Mouse (Mus musculus) small intestine, adult 2 months (tissue): Measurements from ENCODE around the gene Ryr2. TPM values are rescaled to one million over a fixed set of nuclear protein-coding genes. Genes with fewer than 3 reads are reported as not detected.

Experiments
- H3K27ac ChIP-seq: fragments of 200-500 bp; 2 replicates; pipeline ENCODE4 v1.5.1; 2012; ENCODE audit warnings: low read depth, low read length, control low read depth, inconsistent platforms; ENCODE audit not compliant: insufficient read depth
- H3K27me3 ChIP-seq: fragments of 200-500 bp; 2 replicates; pipeline ENCODE4 v1.6.1; 2012; ENCODE audit warnings: mild to moderate bottlenecking, moderate library complexity, low read length, inconsistent platforms; ENCODE audit not compliant: control insufficient read depth, insufficient read depth
- H3K36me3 ChIP-seq: fragments of 200-500 bp; 2 replicates; pipeline ENCODE4 v1.6.1; 2012; ENCODE audit warnings: mild to moderate bottlenecking, low read length, control low read depth, inconsistent platforms; ENCODE audit not compliant: control insufficient read depth, insufficient read depth
- H3K4me1 ChIP-seq: fragments of 200-500 bp; 2 replicates; pipeline ENCODE4 v1.6.1; 2012; ENCODE audit warnings: low read length, inconsistent platforms, mixed read lengths; ENCODE audit not compliant: control insufficient read depth, insufficient read depth, insufficient read length
- H3K4me3 ChIP-seq: fragments of 200-500 bp; 2 replicates; pipeline ENCODE4 v1.5.1; 2012; ENCODE audit warnings: low read depth, mild to moderate bottlenecking, control low read depth, inconsistent platforms, low read length, moderate library complexity
- CTCF ChIP-seq: fragments of 200-500 bp; IDR thresholded peaks from 2 replicates; pipeline ENCODE4 v1.5.1; 2012; ENCODE audit warnings: low read depth, mild to moderate bottlenecking, control low read depth, inconsistent platforms, low read length, moderate library complexity, mixed read lengths; ENCODE audit not compliant: insufficient replicate concordance, insufficient read length; ENCODE audit errors: extremely low read depth
- POLR2A ChIP-seq: fragments of 200-500 bp; IDR thresholded peaks from 2 replicates; pipeline ENCODE4 v1.6.1; 2012; ENCODE audit warnings: low read depth, mild to moderate bottlenecking, control low read depth, inconsistent platforms, low read length, moderate library complexity
- WGBS: fragments of 180-500 bp; shearing (Covaris S2); methylation state at CpG from one replicate; pipeline ENCODE4 v1.1.7; 2018; 5-methylcytosine and 5-hydroxymethylcytosine counted together
- polyA plus RNA-seq: library from polyadenylated mRNA; depleted of rRNA; stranded (reverse); fragments of >200 nt; gene quantifications from 2 replicates; pipeline ENCODE4 v1.2.3, GENCODE M21; 2012

The Ryr2 gene
- polyA plus RNA-seq, 1 experiment = 0.37 TPM

DNA sequence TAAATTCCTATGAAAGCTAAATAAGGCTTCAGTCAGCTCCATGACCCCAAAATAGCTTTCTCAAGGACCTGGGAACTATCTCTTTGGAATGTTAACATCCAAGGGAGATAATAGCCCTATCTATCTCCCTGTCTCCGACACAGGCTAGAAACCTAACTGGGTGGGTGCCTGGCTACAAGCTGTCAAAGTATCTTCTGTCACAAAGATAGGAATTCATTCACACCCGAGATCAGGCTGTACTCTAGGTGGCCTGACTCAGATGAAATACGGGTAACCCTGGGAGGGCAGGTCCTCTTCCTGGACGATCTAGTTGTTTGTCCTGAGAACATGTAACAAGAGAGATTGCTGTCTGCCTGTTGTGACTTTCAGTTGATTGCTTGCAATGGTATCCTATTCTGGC lies 69.9 kb downstream of the Ryr2 start:
- WGBS = 23% methylated on average over 4 of the region's 4 CpGs
- Histone ChIP-seq H3K27ac (no peak overlapping the region), H3K27me3 (no peaks in the 10 kb centered on the region), H3K36me3 (no peaks in the 10 kb centered on the region), H3K4me3 (no peak overlapping the region), H3K4me1 (no peaks in the 10 kb centered on the region)
- TF ChIP-seq POLR2A (no peak), CTCF (no peak)

DNA sequence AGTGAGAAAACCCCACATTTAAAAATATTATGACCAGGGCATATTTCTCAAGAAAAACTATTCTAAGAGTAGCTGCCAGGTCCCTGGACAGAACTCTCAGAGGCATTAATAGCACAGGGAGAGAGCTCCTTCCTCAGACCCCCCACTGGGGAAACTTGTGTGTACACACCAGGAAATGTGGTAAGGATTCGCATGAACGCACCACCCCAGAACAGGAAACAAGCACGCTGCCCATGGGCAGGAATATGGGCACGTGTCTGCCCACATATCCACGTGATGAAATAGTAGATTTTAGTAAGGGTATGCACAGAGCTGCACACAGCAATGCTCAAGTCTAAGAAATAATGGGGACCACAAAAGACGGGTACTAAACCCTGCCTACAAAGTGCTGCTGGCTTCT lies 72.8 kb downstream of the Ryr2 start:
- TF ChIP-seq POLR2A = no peak
- no peak for TF ChIP-seq CTCF
- Histone ChIP-seq H3K36me3 (no peaks in the 10 kb centered on the region), H3K4me3 (no peak overlapping the region), H3K27ac (no peak overlapping the region), H3K4me1 (no peaks in the 10 kb centered on the region), H3K27me3 (no peaks in the 10 kb centered on the region)
- 64% methylated on average over 6 of the region's 6 CpGs for WGBS

DNA sequence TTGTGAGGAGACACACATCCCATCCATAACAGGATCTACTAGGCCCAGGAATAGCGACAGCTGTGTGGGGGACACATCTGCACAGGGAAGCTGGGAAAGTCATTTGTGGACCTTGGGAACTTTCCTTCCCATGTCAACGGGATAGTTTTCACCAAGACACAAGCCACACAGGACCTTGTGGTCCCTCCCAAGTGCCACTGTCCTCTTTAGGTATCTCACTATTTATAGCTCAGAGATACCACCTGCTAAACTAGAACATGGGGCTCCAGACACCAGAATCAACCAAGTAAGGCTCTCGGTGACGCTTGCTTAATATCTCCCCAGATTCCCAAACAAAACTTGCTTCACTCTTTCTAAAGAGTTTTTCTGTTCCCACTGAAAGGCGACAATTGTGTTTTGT lies 73.5 kb downstream of the Ryr2 start:
- no peaks in the 10 kb centered on the region for H3K27me3 ChIP-seq
- no peak overlapping the region for H3K4me3 ChIP-seq
- TF ChIP-seq CTCF = no peak
- TF ChIP-seq POLR2A = no peak
- 81% methylated on average over 5 of the region's 5 CpGs for WGBS
- no peaks in the 10 kb centered on the region for H3K36me3 ChIP-seq
- no peaks in the 10 kb centered on the region for H3K4me1 ChIP-seq
- no peak overlapping the region for H3K27ac ChIP-seq

DNA sequence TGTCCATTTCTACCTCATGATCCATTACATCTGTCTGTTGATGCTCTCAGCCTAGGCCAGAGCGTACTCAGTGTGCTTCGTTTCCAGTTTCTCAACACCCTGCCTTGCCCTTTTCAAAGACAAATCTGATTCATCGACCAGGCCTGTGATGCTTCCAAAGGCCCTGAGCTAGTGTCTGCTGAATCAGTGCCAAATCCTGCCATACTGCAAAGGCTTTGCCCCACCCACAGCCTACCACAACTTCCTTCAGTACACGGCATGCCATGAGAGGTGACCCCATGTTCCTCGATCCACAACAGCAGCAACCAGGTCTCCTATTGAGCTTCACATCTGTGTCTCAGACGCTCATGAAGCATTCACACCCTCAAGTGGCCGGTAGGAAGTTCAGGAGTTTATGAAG lies 76.9 kb downstream of the Ryr2 start:
- H3K36me3 ChIP-seq = no peaks in the 10 kb centered on the region
- no peak overlapping the region for H3K27ac ChIP-seq
- H3K27me3 ChIP-seq = no peaks in the 10 kb centered on the region
- no peaks in the 10 kb centered on the region for H3K4me1 ChIP-seq
- 77% methylated on average over 7 of the region's 7 CpGs for WGBS
- no peak for TF ChIP-seq POLR2A
- no peak overlapping the region for H3K4me3 ChIP-seq

DNA sequence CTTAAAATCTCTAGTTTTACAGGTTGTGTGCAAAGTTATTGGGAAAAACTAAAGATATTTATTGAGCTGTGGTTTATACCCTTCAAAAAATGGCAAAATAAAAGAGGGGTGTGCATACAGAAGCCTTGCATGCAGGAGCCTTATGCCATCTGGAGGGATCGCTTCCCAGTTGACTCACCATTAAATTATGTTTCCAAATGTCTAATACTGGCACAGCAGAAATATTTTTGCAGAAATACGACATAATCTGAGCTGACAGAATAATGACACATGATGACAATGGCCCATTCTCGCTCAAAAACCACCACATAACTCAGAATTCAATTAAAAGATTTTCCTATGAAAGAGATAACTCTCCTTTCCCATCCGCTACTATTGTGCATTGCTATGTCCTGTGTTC lies 77.4 kb downstream of the Ryr2 start:
- TF ChIP-seq POLR2A (no peak), CTCF (no peak)
- 84% methylated on average over 4 of the region's 4 CpGs for WGBS
- Histone ChIP-seq H3K27me3 (no peaks in the 10 kb centered on the region), H3K27ac (no peak overlapping the region), H3K36me3 (no peaks in the 10 kb centered on the region), H3K4me3 (no peak overlapping the region), H3K4me1 (no peaks in the 10 kb centered on the region)

DNA sequence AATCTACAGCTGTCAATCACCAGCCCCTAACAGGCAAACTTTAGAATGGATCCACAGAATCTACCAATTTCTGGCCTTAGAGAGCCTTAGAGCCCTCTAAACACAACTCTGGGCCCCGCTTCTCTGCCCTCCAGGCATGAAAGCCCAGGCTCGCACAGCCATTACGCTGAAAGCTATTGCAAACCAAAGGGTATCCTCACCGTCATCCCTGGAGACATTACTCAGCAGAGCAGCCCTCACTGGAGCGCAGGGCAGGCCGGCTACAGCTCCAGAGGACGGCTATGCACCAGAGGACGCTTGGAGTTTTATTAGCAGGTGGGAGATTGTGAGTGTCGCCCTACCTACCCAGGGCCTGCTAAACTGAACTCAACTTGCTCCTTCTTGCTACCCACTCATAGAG lies 88.7 kb downstream of the Ryr2 start:
- no peak overlapping the region for H3K27ac ChIP-seq
- WGBS = 84% methylated on average over 9 of the region's 9 CpGs
- H3K36me3 ChIP-seq = no peaks in the 10 kb centered on the region
- no peaks in the 10 kb centered on the region for H3K4me1 ChIP-seq
- H3K4me3 ChIP-seq = no peak overlapping the region
- TF ChIP-seq POLR2A (no peak), CTCF (no peak)
- no peaks in the 10 kb centered on the region for H3K27me3 ChIP-seq

- Histone ChIP-seq H3K27me3 (no peaks in the 10 kb centered on the region), H3K4me3 (no peak overlapping the region), H3K27ac (no peak overlapping the region), H3K4me1 (no peaks in the 10 kb centered on the region), H3K36me3 (no peaks in the 10 kb centered on the region)
- no peak for TF ChIP-seq POLR2A
- WGBS = 75% methylated on average over 8 of the region's 8 CpGs
Measured at GRCm38 (mm10) chr13:12013986-12014385, 92.8 kb downstream of the Ryr2 start.

GRCm38 (mm10) chr13:12008995-12009689 lies 97.6 kb downstream of the Ryr2 start:
- 78% methylated on average over 6 of the region's 6 CpGs for WGBS
- Histone ChIP-seq H3K4me1 (no peaks in the 10 kb centered on the region), H3K27me3 (no peaks in the 10 kb centered on the region), H3K36me3 (no peaks in the 10 kb centered on the region), H3K4me3 (no peak overlapping the region), H3K27ac (no peak overlapping the region)
- no peak for TF ChIP-seq POLR2A
- TF ChIP-seq CTCF = no peak
